Mouse (Mus musculus): ENCODE data around the gene Pdrg1. TPM values are rescaled to one million over a fixed set of nuclear protein-coding genes. Genes with fewer than 3 reads are reported as not detected.

The Pdrg1 gene
- polyA plus RNA-seq, 1 experiment from 2014 or later, result 102 TPM

- H3K9me3 ChIP-seq (ENCODE audit: control insufficient read depth, low read length), result no peaks in the 10 kb centered on the region
- H3K4me3 ChIP-seq (ENCODE audit: low read depth, low read length), result no peak overlapping the region
- H3K36me3 ChIP-seq (ENCODE audit: control insufficient read depth, insufficient read depth, low read length), result no peaks in the 10 kb centered on the region
- 72% methylated on average over 3 of the region's 3 CpGs for WGBS
- ATAC-seq (ENCODE audit: insufficient read depth, low FRiP score, low TSS enrichment) (no peak), DNase-seq (ENCODE audit: low spot score) (no peak)
- no peaks in the 10 kb centered on the region for H3K4me1 ChIP-seq (ENCODE audit: control insufficient read depth, insufficient read depth, low read length)
- no peak overlapping the region for H3K4me2 ChIP-seq (ENCODE audit: low read depth)
- no peak overlapping the region for H3K27ac ChIP-seq (ENCODE audit: low read depth, low read length)
- no peak overlapping the region for H3K9ac ChIP-seq (ENCODE audit: low read length)
- H3K27me3 ChIP-seq (ENCODE audit: control insufficient read depth, insufficient read depth, low read length), result no peaks in the 10 kb centered on the region
Observed at GRCm38 (mm10) chr2:153021163-153021562, 5.9 kb upstream of the Pdrg1 start.

GRCm38 (mm10) chr2:153019355-153019754 lies 4.1 kb upstream of the Pdrg1 start:
- Histone ChIP-seq H3K4me1 (ENCODE audit: control insufficient read depth, insufficient read depth, low read length) (0 out of 2 replicates have a peak, but pooled peaks cover under 1% of the 10 kb centered on the region), H3K4me2 (ENCODE audit: low read depth) (no peak overlapping the region), H3K27me3 (ENCODE audit: control insufficient read depth, insufficient read depth, low read length) (no peaks in the 10 kb centered on the region), H3K36me3 (ENCODE audit: control insufficient read depth, insufficient read depth, low read length) (no peaks in the 10 kb centered on the region), H3K9me3 (ENCODE audit: control insufficient read depth, low read length) (no peaks in the 10 kb centered on the region), H3K4me3 (ENCODE audit: low read depth, low read length) (no peak overlapping the region), H3K27ac (ENCODE audit: low read depth, low read length) (no peak overlapping the region), H3K9ac (ENCODE audit: low read length) (no peak overlapping the region)
- DNase-seq (ENCODE audit: low spot score) (no peak), ATAC-seq (ENCODE audit: insufficient read depth, low FRiP score, low TSS enrichment) (no peak)
- WGBS, result 84% methylated on average over 3 of the region's 3 CpGs

GRCm38 (mm10) chr2:153016786-153017185 lies 1.6 kb upstream of the Pdrg1 start:
- no peaks in the 10 kb centered on the region for H3K27me3 ChIP-seq (ENCODE audit: control insufficient read depth, insufficient read depth, low read length)
- no peak for ATAC-seq (ENCODE audit: insufficient read depth, low FRiP score, low TSS enrichment)

GRCm38 (mm10) chr2:153015804-153016203 lies 577 bp upstream of the Pdrg1 start:
- Histone ChIP-seq H3K9me3 (ENCODE audit: control insufficient read depth, low read length) (no peaks in the 10 kb centered on the region), H3K27ac (ENCODE audit: low read depth, low read length) (no peak overlapping the region), H3K4me2 (ENCODE audit: low read depth) (no peak overlapping the region), H3K9ac (ENCODE audit: low read length) (no peak overlapping the region), H3K4me1 (ENCODE audit: control insufficient read depth, insufficient read depth, low read length) (peaks cover 4% of the 10 kb centered on the region; the same call in 1 of the 2 replicates), H3K36me3 (ENCODE audit: control insufficient read depth, insufficient read depth, low read length) (no peaks in the 10 kb centered on the region), H3K27me3 (ENCODE audit: control insufficient read depth, insufficient read depth, low read length) (no peaks in the 10 kb centered on the region), H3K4me3 (ENCODE audit: low read depth, low read length) (no peak overlapping the region)
- DNase-seq (ENCODE audit: low spot score) (no peak), ATAC-seq (ENCODE audit: insufficient read depth, low FRiP score, low TSS enrichment) (no peak)
- WGBS, result 55% methylated on average over 8 of the region's 8 CpGs

More at GRCm38 (mm10) chr2:153016786-153017185, 1.6 kb upstream of the Pdrg1 start:
- 36% methylated on average over 5 of the region's 5 CpGs for WGBS
- no peak overlapping the region for H3K4me2 ChIP-seq (ENCODE audit: low read depth)
- no peaks in the 10 kb centered on the region for H3K36me3 ChIP-seq (ENCODE audit: control insufficient read depth, insufficient read depth, low read length)
- peaks cover 4% of the 10 kb centered on the region; the same call in 1 of the 2 replicates for H3K4me1 ChIP-seq (ENCODE audit: control insufficient read depth, insufficient read depth, low read length)
- H3K27ac ChIP-seq (ENCODE audit: low read depth, low read length), result no peak overlapping the region
- H3K9ac ChIP-seq (ENCODE audit: low read length), result no peak overlapping the region
- no peaks in the 10 kb centered on the region for H3K9me3 ChIP-seq (ENCODE audit: control insufficient read depth, low read length)
- no peak overlapping the region for H3K4me3 ChIP-seq (ENCODE audit: low read depth, low read length)
- no peak for DNase-seq (ENCODE audit: low spot score)

- 94% methylated on average over 11 of the region's 11 CpGs for WGBS
- peak overlapping the region; percentile 73; the same call in 1 of the 2 replicates for H3K9ac ChIP-seq (ENCODE audit: low read length)
- H3K36me3 ChIP-seq (ENCODE audit: control insufficient read depth, insufficient read depth, low read length), result peaks cover 3% of the 10 kb centered on the region; the same call in 1 of the 2 replicates
- H3K27ac ChIP-seq (ENCODE audit: low read depth, low read length), result no peak overlapping the region
- H3K9me3 ChIP-seq (ENCODE audit: control insufficient read depth, low read length), result no peaks in the 10 kb centered on the region
- peaks cover 4% of the 10 kb centered on the region; the same call in 1 of the 2 replicates for H3K4me1 ChIP-seq (ENCODE audit: control insufficient read depth, insufficient read depth, low read length)
- no peak for ATAC-seq (ENCODE audit: insufficient read depth, low FRiP score, low TSS enrichment)
- no peaks in the 10 kb centered on the region for H3K27me3 ChIP-seq (ENCODE audit: control insufficient read depth, insufficient read depth, low read length)
- peak overlapping the region; percentile 91 for H3K4me2 ChIP-seq (ENCODE audit: low read depth)
- peak overlapping the region; percentile 89; the same call in 1 of the 2 replicates for H3K4me3 ChIP-seq (ENCODE audit: low read depth, low read length)
- DNase-seq (ENCODE audit: low spot score), result no peak
Observed at GRCm38 (mm10) chr2:153013724-153014515, 1.3 kb downstream of the Pdrg1 start.

GRCm38 (mm10) chr2:153009192-153009973 lies 5.8 kb downstream of the Pdrg1 start:
- no peak overlapping the region for H3K4me2 ChIP-seq (ENCODE audit: low read depth)
- no peak for ATAC-seq (ENCODE audit: insufficient read depth, low FRiP score, low TSS enrichment)
- WGBS, result 90% methylated on average over 12 of the region's 12 CpGs
- no peak for DNase-seq (ENCODE audit: low spot score)
- no peak overlapping the region for H3K27ac ChIP-seq (ENCODE audit: low read depth, low read length)
- no peak overlapping the region for H3K4me3 ChIP-seq (ENCODE audit: low read depth, low read length)
- H3K27me3 ChIP-seq (ENCODE audit: control insufficient read depth, insufficient read depth, low read length), result no peaks in the 10 kb centered on the region
- H3K36me3 ChIP-seq (ENCODE audit: control insufficient read depth, insufficient read depth, low read length), result peaks cover 5% of the 10 kb centered on the region
- no peak overlapping the region for H3K9ac ChIP-seq (ENCODE audit: low read length)
- H3K4me1 ChIP-seq (ENCODE audit: control insufficient read depth, insufficient read depth, low read length), result peaks cover 4% of the 10 kb centered on the region; the same call in 1 of the 2 replicates
- H3K9me3 ChIP-seq (ENCODE audit: control insufficient read depth, low read length), result no peaks in the 10 kb centered on the region

GRCm38 (mm10) chr2:153005981-153006380 lies 9.2 kb downstream of the Pdrg1 start:
- no peak overlapping the region for H3K4me2 ChIP-seq (ENCODE audit: low read depth)

GRCm38 (mm10) chr2:153003681-153004338 lies 11.4 kb downstream of the Pdrg1 start:
- Histone ChIP-seq H3K9ac (ENCODE audit: low read length) (no peak overlapping the region), H3K9me3 (ENCODE audit: control insufficient read depth, low read length) (no peaks in the 10 kb centered on the region), H3K27me3 (ENCODE audit: control insufficient read depth, insufficient read depth, low read length) (no peaks in the 10 kb centered on the region), H3K4me1 (ENCODE audit: control insufficient read depth, insufficient read depth, low read length) (no peaks in the 10 kb centered on the region), H3K27ac (ENCODE audit: low read depth, low read length) (no peak overlapping the region), H3K4me2 (ENCODE audit: low read depth) (no peak overlapping the region), H3K36me3 (ENCODE audit: control insufficient read depth, insufficient read depth, low read length) (peaks cover 2% of the 10 kb centered on the region; the same call in 1 of the 2 replicates), H3K4me3 (ENCODE audit: low read depth, low read length) (no peak overlapping the region)
- WGBS, result 65% methylated on average over 13 of the region's 13 CpGs
- no peak for ATAC-seq (ENCODE audit: insufficient read depth, low FRiP score, low TSS enrichment)
- DNase-seq (ENCODE audit: low spot score), result no peak

More at GRCm38 (mm10) chr2:153005981-153006380, 9.2 kb downstream of the Pdrg1 start:
- H3K4me1 ChIP-seq (ENCODE audit: control insufficient read depth, insufficient read depth, low read length), result no peaks in the 10 kb centered on the region
- H3K9me3 ChIP-seq (ENCODE audit: control insufficient read depth, low read length), result no peaks in the 10 kb centered on the region
- ATAC-seq (ENCODE audit: insufficient read depth, low FRiP score, low TSS enrichment) (no peak), DNase-seq (ENCODE audit: low spot score) (no peak)
- 88% methylated on average over 3 of the region's 3 CpGs for WGBS
- no peak overlapping the region for H3K27ac ChIP-seq (ENCODE audit: low read depth, low read length)
- peaks cover 5% of the 10 kb centered on the region for H3K36me3 ChIP-seq (ENCODE audit: control insufficient read depth, insufficient read depth, low read length)
- no peaks in the 10 kb centered on the region for H3K27me3 ChIP-seq (ENCODE audit: control insufficient read depth, insufficient read depth, low read length)
- no peak overlapping the region for H3K4me3 ChIP-seq (ENCODE audit: low read depth, low read length)
- no peak overlapping the region for H3K9ac ChIP-seq (ENCODE audit: low read length)
